Mouse (Mus musculus): ENCODE measurements around the gene Rpa3.

The Rpa3 gene

GRCm38 (mm10) chr6:8209047-8209865 lies 49.7 kb downstream of the Rpa3 start, which contains the start of gene Mios:
Gene Mios (plus strand): TSS chr6:8209222.
- DNase-seq (ENCODE audit: extremely low read depth, low read depth, low spot score) = no peak

All from fat pad, adult 2 months (tissue).